Mouse (Mus musculus) heart, postnatal 0 days (tissue): Measurements from ENCODE around the gene Sirpa. TPM values are rescaled to one million over a fixed set of nuclear protein-coding genes. Genes with fewer than 3 reads are reported as not detected.
A peak's percentile ranks its signal among the peaks of the same experiment; 100 is the strongest.

Experiments used
- ATAC-seq: fragments of 200-750 bp; cut with Nextera tagmentation; 2 replicates; pipeline ENCODE4 v1.8.0; 2017; ENCODE audit warnings: low read depth, moderate number of reproducible peaks, moderate library complexity; ENCODE audit not compliant: insufficient read depth
- DNase-seq: peaks from one replicate; pipeline ENCODE4 v3.0.0-alpha.2; 2016; ENCODE audit warnings: low spot score
- H3K27ac ChIP-seq: fragments of 300-500 bp; sonication (generic); 2 replicates; pipeline ENCODE4 v1.5.1; 2014; ENCODE audit warnings: low read depth, mild to moderate bottlenecking
- H3K27me3 ChIP-seq: fragments of 300-500 bp; sonication (generic); 2 replicates; pipeline ENCODE4 v1.6.1; 2014; ENCODE audit warnings: low read length, mixed read lengths; ENCODE audit not compliant: control insufficient read depth, insufficient read depth
- H3K36me3 ChIP-seq: fragments of 300-500 bp; sonication (generic); replicated peaks from 2 replicates; pipeline ENCODE4 v1.6.1; 2014; ENCODE audit warnings: low read length, mixed read lengths; ENCODE audit not compliant: control insufficient read depth, insufficient read depth
- H3K4me1 ChIP-seq: fragments of 300-500 bp; sonication (generic); 2 replicates; pipeline ENCODE4 v1.6.1; 2014; ENCODE audit warnings: antibody characterized with exemption; ENCODE audit not compliant: control insufficient read depth, insufficient read depth
- H3K4me2 ChIP-seq: fragments of 300-500 bp; sonication (generic); 2 replicates; pipeline ENCODE4 v1.6.1; 2014; ENCODE audit warnings: low read depth, mild to moderate bottlenecking, low read length, moderate library complexity
- H3K4me3 ChIP-seq: fragments of 300-500 bp; sonication (generic); 2 replicates; pipeline ENCODE4 v1.5.1; 2014; ENCODE audit warnings: low read depth, low read length
- H3K9ac ChIP-seq: fragments of 300-500 bp; sonication (generic); replicated peaks from 2 replicates; pipeline ENCODE4 v1.6.1; 2014; ENCODE audit warnings: low read depth, low read length, mixed read lengths
- H3K9me3 ChIP-seq: fragments of 300-500 bp; sonication (generic); replicated peaks from 2 replicates; pipeline ENCODE4 v1.6.1; 2016; ENCODE audit warnings: low read length; ENCODE audit not compliant: control insufficient read depth
- CTCF ChIP-seq: IDR thresholded peaks from 2 replicates; pipeline ENCODE4 v1.5.1; 2016; ENCODE audit warnings: antibody characterized with exemption, control low read depth, low read depth
- EP300 ChIP-seq: IDR thresholded peaks from 2 replicates; pipeline ENCODE4 v1.6.1; 2016; ENCODE audit warnings: antibody characterized with exemption, low read depth
- WGBS: fragments of 180-500 bp; shearing (Covaris S2); extraction: QIAGEN DNeasy Blood & Tissue Kit; methylation state at CpG from one replicate; pipeline ENCODE4 v1.1.7; 2014; 5-methylcytosine and 5-hydroxymethylcytosine counted together
- polyA plus RNA-seq: library from polyadenylated mRNA; unstranded; fragments of >200 nt; fragmentation: Nextera tagmentation; extraction: Ambion mirVana; gene quantifications from 2 replicates; pipeline ENCODE4 v1.2.1, GENCODE M21; 2015
- total RNA-seq: library from RNA; depleted of rRNA; stranded (reverse); fragments of >200 nt; gene quantifications from 2 replicates; pipeline ENCODE4 v1.2.3, GENCODE M21; 2014; ENCODE audit warnings: low replicate concordance

The Sirpa gene
- total and polyA plus RNA-seq, 2 experiments from 2014 or later = 10.8 to 43.9 TPM

GRCm38 (mm10) chr2:129582261-129582660 lies 10.4 kb upstream of the Sirpa start:
- WGBS = 71% methylated on average over 4 of the region's 4 CpGs
- no peak for DNase-seq
- no peaks in the 10 kb centered on the region for H3K4me1 ChIP-seq
- ATAC-seq = 0 out of 2 replicates have a peak, but pooled peaks have one; percentile 39
- H3K9me3 ChIP-seq = no peaks in the 10 kb centered on the region
- H3K4me3 ChIP-seq = no peak overlapping the region
- no peak overlapping the region for H3K27ac ChIP-seq
- H3K27me3 ChIP-seq = no peaks in the 10 kb centered on the region
- H3K36me3 ChIP-seq = no peaks in the 10 kb centered on the region
- no peak overlapping the region for H3K9ac ChIP-seq
- H3K4me2 ChIP-seq = no peak overlapping the region
- no peak for TF ChIP-seq CTCF
- no peak for TF ChIP-seq EP300

GRCm38 (mm10) chr2:129584905-129585304 lies 7.7 kb upstream of the Sirpa start:
- Histone ChIP-seq H3K4me2 (no peak overlapping the region), H3K9ac (no peak overlapping the region), H3K4me1 (no peaks in the 10 kb centered on the region), H3K27me3 (no peaks in the 10 kb centered on the region), H3K36me3 (no peaks in the 10 kb centered on the region), H3K9me3 (no peaks in the 10 kb centered on the region), H3K4me3 (no peak overlapping the region), H3K27ac (no peak overlapping the region)
- ATAC-seq = no peak
- TF ChIP-seq CTCF (no peak), EP300 (no peak)
- DNase-seq = no peak
- 32% methylated on average over 1 of the region's 1 CpGs for WGBS

GRCm38 (mm10) chr2:129585904-129586514 lies 6.6 kb upstream of the Sirpa start:
- ATAC-seq = no peak
- no peak for TF ChIP-seq CTCF
- TF ChIP-seq EP300 = no peak
- Histone ChIP-seq H3K9ac (no peak overlapping the region), H3K9me3 (no peaks in the 10 kb centered on the region), H3K4me1 (no peaks in the 10 kb centered on the region), H3K4me3 (no peak overlapping the region), H3K27ac (no peak overlapping the region), H3K4me2 (no peak overlapping the region), H3K27me3 (no peaks in the 10 kb centered on the region), H3K36me3 (no peaks in the 10 kb centered on the region)
- WGBS = 78% methylated on average over 11 of the region's 11 CpGs
- no peak for DNase-seq

GRCm38 (mm10) chr2:129587241-129587640 lies 5.4 kb upstream of the Sirpa start:
- DNase-seq (no peak), ATAC-seq (no peak)
- H3K4me3 ChIP-seq = no peak overlapping the region
- TF ChIP-seq EP300 = no peak
- no peak for TF ChIP-seq CTCF
- H3K27me3 ChIP-seq = no peaks in the 10 kb centered on the region
- H3K9me3 ChIP-seq = no peaks in the 10 kb centered on the region
- peaks cover 8% of the 10 kb centered on the region for H3K4me1 ChIP-seq
- no peak overlapping the region for H3K27ac ChIP-seq
- no peak overlapping the region for H3K4me2 ChIP-seq
- 55% methylated on average over 3 of the region's 3 CpGs for WGBS
- H3K36me3 ChIP-seq = no peaks in the 10 kb centered on the region
- no peak overlapping the region for H3K9ac ChIP-seq

- Histone ChIP-seq H3K27me3 (no peaks in the 10 kb centered on the region), H3K27ac (no peak overlapping the region), H3K9me3 (no peaks in the 10 kb centered on the region), H3K4me3 (no peak overlapping the region), H3K9ac (no peak overlapping the region), H3K4me1 (peaks cover 9% of the 10 kb centered on the region), H3K4me2 (no peak overlapping the region), H3K36me3 (no peaks in the 10 kb centered on the region)
- DNase-seq (no peak), ATAC-seq (no peak)
- WGBS = 40% methylated on average over 7 of the region's 7 CpGs
- no peak for TF ChIP-seq EP300
- no peak for TF ChIP-seq CTCF
Measured at GRCm38 (mm10) chr2:129587825-129588251, 4.8 kb upstream of the Sirpa start.

GRCm38 (mm10) chr2:129591897-129592296 lies 738 bp upstream of the Sirpa start:
- WGBS = 95% methylated on average over 4 of the region's 4 CpGs
- no peaks in the 10 kb centered on the region for H3K36me3 ChIP-seq

More at GRCm38 (mm10) chr2:129591897-129592296, 738 bp upstream of the Sirpa start:
- peak overlapping the region; percentile 84 for H3K4me2 ChIP-seq
- no peaks in the 10 kb centered on the region for H3K27me3 ChIP-seq
- H3K4me3 ChIP-seq = peak overlapping the region; percentile 79
- peak overlapping the region; percentile 82 for H3K9ac ChIP-seq
- H3K27ac ChIP-seq = peak overlapping the region; percentile 93
- H3K4me1 ChIP-seq = peaks cover 28% of the 10 kb centered on the region
- no peaks in the 10 kb centered on the region for H3K9me3 ChIP-seq
- no peak for ATAC-seq
- no peak for DNase-seq
- no peak for TF ChIP-seq CTCF
- no peak for TF ChIP-seq EP300
